Mouse (Mus musculus): ENCODE results near the gene Smg1. TPM values are rescaled to one million over a fixed set of nuclear protein-coding genes. Genes with fewer than 3 reads are reported as not detected.

Gene Smg1
- polyA plus RNA-seq, 1 experiment from 2014 or later: 28.3 TPM

GRCm38 (mm10) chr7:118274851-118275250 lies 31.4 kb upstream of the Smg1 start:
- H3K27me3 ChIP-seq (ENCODE audit: insufficient read depth, low read length): no peaks in the 10 kb centered on the region
- no peak for TF ChIP-seq CTCF (IDR thresholded peaks at IDR 0.05; ENCODE audit: low read depth)
- WGBS: 86% methylated on average over 5 of the region's 5 CpGs

GRCm38 (mm10) chr7:118274169-118274568 lies 30.7 kb upstream of the Smg1 start:
- DNase-seq (no peak), ATAC-seq (ENCODE audit: insufficient read depth) (no peak)
- H3K9ac ChIP-seq: no peak overlapping the region
- no peak overlapping the region for H3K4me2 ChIP-seq
- H3K27me3 ChIP-seq (ENCODE audit: insufficient read depth, low read length): no peaks in the 10 kb centered on the region
- H3K27ac ChIP-seq (ENCODE audit: low read depth): no peak overlapping the region
- H3K4me3 ChIP-seq (ENCODE audit: low read depth, low read length): no peak overlapping the region
- H3K9me3 ChIP-seq (ENCODE audit: low read depth, low read length): no peaks in the 10 kb centered on the region
- no peaks in the 10 kb centered on the region for H3K4me1 ChIP-seq (ENCODE audit: insufficient read depth)
- 83% methylated on average over 7 of the region's 7 CpGs for WGBS
- TF ChIP-seq CTCF (IDR thresholded peaks at IDR 0.05; ENCODE audit: low read depth): no peak
- H3K36me3 ChIP-seq (ENCODE audit: insufficient read depth): no peaks in the 10 kb centered on the region

More at GRCm38 (mm10) chr7:118274851-118275250, 31.4 kb upstream of the Smg1 start:
- Histone ChIP-seq H3K27ac (ENCODE audit: low read depth) (no peak overlapping the region), H3K9ac (no peak overlapping the region), H3K4me3 (ENCODE audit: low read depth, low read length) (no peak overlapping the region), H3K4me1 (ENCODE audit: insufficient read depth) (no peaks in the 10 kb centered on the region), H3K36me3 (ENCODE audit: insufficient read depth) (no peaks in the 10 kb centered on the region), H3K9me3 (ENCODE audit: low read depth, low read length) (no peaks in the 10 kb centered on the region), H3K4me2 (no peak overlapping the region)
- ATAC-seq (ENCODE audit: insufficient read depth): no peak
- DNase-seq: no peak

GRCm38 (mm10) chr7:118266099-118266498 lies 22.6 kb upstream of the Smg1 start:
- Histone ChIP-seq H3K9me3 (ENCODE audit: low read depth, low read length) (no peaks in the 10 kb centered on the region), H3K9ac (no peak overlapping the region), H3K4me3 (ENCODE audit: low read depth, low read length) (no peak overlapping the region), H3K27ac (ENCODE audit: low read depth) (no peak overlapping the region), H3K4me2 (no peak overlapping the region), H3K4me1 (ENCODE audit: insufficient read depth) (no peaks in the 10 kb centered on the region), H3K36me3 (ENCODE audit: insufficient read depth) (no peaks in the 10 kb centered on the region), H3K27me3 (ENCODE audit: insufficient read depth, low read length) (no peaks in the 10 kb centered on the region)
- 77% methylated on average over 6 of the region's 6 CpGs for WGBS
- ATAC-seq (ENCODE audit: insufficient read depth) (no peak), DNase-seq (no peak)
- no peak for TF ChIP-seq CTCF (IDR thresholded peaks at IDR 0.05; ENCODE audit: low read depth)

GRCm38 (mm10) chr7:118263606-118264005 lies 20.1 kb upstream of the Smg1 start:
- no peaks in the 10 kb centered on the region for H3K4me1 ChIP-seq (ENCODE audit: insufficient read depth)
- no peaks in the 10 kb centered on the region for H3K9me3 ChIP-seq (ENCODE audit: low read depth, low read length)
- H3K27me3 ChIP-seq (ENCODE audit: insufficient read depth, low read length): no peaks in the 10 kb centered on the region
- no peak overlapping the region for H3K4me3 ChIP-seq (ENCODE audit: low read depth, low read length)
- ATAC-seq (ENCODE audit: insufficient read depth) (no peak), DNase-seq (no peak)
- H3K27ac ChIP-seq (ENCODE audit: low read depth): no peak overlapping the region
- no peak for TF ChIP-seq CTCF (IDR thresholded peaks at IDR 0.05; ENCODE audit: low read depth)
- H3K9ac ChIP-seq: no peak overlapping the region
- WGBS: 54% methylated on average over 1 of the region's 1 CpGs
- no peaks in the 10 kb centered on the region for H3K36me3 ChIP-seq (ENCODE audit: insufficient read depth)
- H3K4me2 ChIP-seq: no peak overlapping the region

- DNase-seq (no peak), ATAC-seq (ENCODE audit: insufficient read depth) (no peak)
- H3K9ac ChIP-seq: no peak overlapping the region
- H3K4me1 ChIP-seq (ENCODE audit: insufficient read depth): no peaks in the 10 kb centered on the region
- H3K27ac ChIP-seq (ENCODE audit: low read depth): no peak overlapping the region
- H3K4me3 ChIP-seq (ENCODE audit: low read depth, low read length): no peak overlapping the region
- H3K36me3 ChIP-seq (ENCODE audit: insufficient read depth): no peaks in the 10 kb centered on the region
- no peak overlapping the region for H3K4me2 ChIP-seq
- H3K27me3 ChIP-seq (ENCODE audit: insufficient read depth, low read length): no peaks in the 10 kb centered on the region
- no peak for TF ChIP-seq CTCF (IDR thresholded peaks at IDR 0.05; ENCODE audit: low read depth)
- H3K9me3 ChIP-seq (ENCODE audit: low read depth, low read length): no peaks in the 10 kb centered on the region
- WGBS: 63% methylated on average over 5 of the region's 5 CpGs
Observed at GRCm38 (mm10) chr7:118262409-118262808, 18.9 kb upstream of the Smg1 start.

- Histone ChIP-seq H3K4me2 (no peak overlapping the region), H3K9me3 (ENCODE audit: low read depth, low read length) (no peaks in the 10 kb centered on the region), H3K9ac (no peak overlapping the region), H3K4me1 (ENCODE audit: insufficient read depth) (no peaks in the 10 kb centered on the region), H3K27me3 (ENCODE audit: insufficient read depth, low read length) (no peaks in the 10 kb centered on the region), H3K27ac (ENCODE audit: low read depth) (no peak overlapping the region), H3K36me3 (ENCODE audit: insufficient read depth) (no peaks in the 10 kb centered on the region), H3K4me3 (ENCODE audit: low read depth, low read length) (no peak overlapping the region)
- ATAC-seq (ENCODE audit: insufficient read depth): no peak
- TF ChIP-seq CTCF (IDR thresholded peaks at IDR 0.05; ENCODE audit: low read depth): no peak
- WGBS: 79% methylated on average over 7 of the region's 7 CpGs
- no peak for DNase-seq
Observed at GRCm38 (mm10) chr7:118259676-118260305, 16.3 kb upstream of the Smg1 start.

GRCm38 (mm10) chr7:118258451-118258850 lies 15.0 kb upstream of the Smg1 start:
- H3K9ac ChIP-seq: no peak overlapping the region
- no peak for TF ChIP-seq CTCF (IDR thresholded peaks at IDR 0.05; ENCODE audit: low read depth)
- H3K36me3 ChIP-seq (ENCODE audit: insufficient read depth): no peaks in the 10 kb centered on the region
- no peak overlapping the region for H3K27ac ChIP-seq (ENCODE audit: low read depth)
- no peak overlapping the region for H3K4me3 ChIP-seq (ENCODE audit: low read depth, low read length)
- ATAC-seq (ENCODE audit: insufficient read depth): no peak
- no peak overlapping the region for H3K4me2 ChIP-seq
- H3K4me1 ChIP-seq (ENCODE audit: insufficient read depth): no peaks in the 10 kb centered on the region
- no peaks in the 10 kb centered on the region for H3K9me3 ChIP-seq (ENCODE audit: low read depth, low read length)
- DNase-seq: no peak
- no peaks in the 10 kb centered on the region for H3K27me3 ChIP-seq (ENCODE audit: insufficient read depth, low read length)

Measured in lung, embryonic 14.5 days (tissue).